Mouse (Mus musculus) thymus, adult 2 months (tissue): ENCODE data around the gene Slc7a7.

Source experiments
- CTCF ChIP-seq: fragments of 200-500 bp; IDR thresholded peaks from 2 replicates; pipeline ENCODE4 v1.5.1; 2012; ENCODE audit warnings: mild to moderate bottlenecking, control low read depth, low read length, moderate library complexity, borderline replicate concordance; ENCODE audit not compliant: control insufficient read depth, poor library complexity, insufficient read depth; ENCODE audit errors: extremely low read depth
- POLR2A ChIP-seq: fragments of 200-500 bp; IDR thresholded peaks from 2 replicates; pipeline ENCODE4 v1.6.1; 2012; ENCODE audit warnings: mild to moderate bottlenecking, low read length, control low read depth, moderate library complexity; ENCODE audit not compliant: control insufficient read depth, poor library complexity, insufficient read depth; ENCODE audit errors: extremely low read depth

- no peak for TF ChIP-seq POLR2A
- TF ChIP-seq CTCF = no peak
These were observed 13.0 kb upstream of the Slc7a7 start for GRCm38 (mm10) chr14:54430406-54431145.
